Mouse (Mus musculus): ENCODE results near the gene Dnah14.

- TF ChIP-seq CTCF (IDR thresholded peaks at IDR 0.05; ENCODE audit: low read depth) = no peak
- no peak for TF ChIP-seq EP300 (IDR thresholded peaks at IDR 0.05; ENCODE audit: low read depth)
These were observed 20.9 kb upstream of the Dnah14 start for GRCm38 (mm10) chr1:181555475-181555874.

Data from heart, postnatal 0 days (tissue).